Mouse (Mus musculus) heart, embryonic 14.5 days (tissue): ENCODE measurements at regions not wholly inside any gene's neighbourhood (a gene's known extent, or its start where the extent isn't known, plus 50 kb on each side); places are given as distances from the start of the nearest gene placed in this dataset.

Experiments used
- ATAC-seq: fragments of 200-750 bp; cut with Nextera tagmentation; 2 replicates; pipeline ENCODE4 v1.8.0; 2017; ENCODE audit warnings: low read depth, moderate TSS enrichment; ENCODE audit not compliant: insufficient number of reproducible peaks, insufficient read depth, low FRiP score
- H3K27ac ChIP-seq, 2 experiments: fragments of 200-500 bp in 1 of 2; fragments of 300-500 bp in 1 of 2; sonication (generic) in 1 of 2; replicated peaks in 1 of 2; 2 replicates each; pipeline ENCODE4 v1.5.1; 2012 to 2014; ENCODE audit warnings: low read depth in 2 of 2, low read length in 2 of 2, control low read depth in 1 of 2, mild to moderate bottlenecking in 1 of 2, mixed read lengths in 1 of 2; ENCODE audit not compliant: control insufficient read depth in 1 of 2, insufficient read depth in 1 of 2
- H3K27me3 ChIP-seq: fragments of 300-500 bp; sonication (generic); 2 replicates; pipeline ENCODE4 v1.6.1; 2014; ENCODE audit warnings: mild to moderate bottlenecking, low read length, control low read depth; ENCODE audit not compliant: control insufficient read depth, insufficient read depth
- H3K36me3 ChIP-seq: fragments of 300-500 bp; sonication (generic); 2 replicates; pipeline ENCODE4 v1.6.1; 2014; ENCODE audit warnings: mild to moderate bottlenecking, control low read depth, low read length, mixed read lengths; ENCODE audit not compliant: control insufficient read depth, insufficient read depth
- H3K4me1 ChIP-seq, 2 experiments: fragments of 200-500 bp in 1 of 2; fragments of 300-500 bp in 1 of 2; sonication (generic) in 1 of 2; 2 replicates each; pipeline ENCODE4 v1.6.1; 2012 to 2014; ENCODE audit warnings: low read length in 2 of 2, control low read depth in 1 of 2, mixed read lengths in 1 of 2; ENCODE audit not compliant: control insufficient read depth in 2 of 2, insufficient read depth in 2 of 2
- H3K4me2 ChIP-seq: fragments of 300-500 bp; sonication (generic); 2 replicates; pipeline ENCODE4 v1.6.1; 2014; ENCODE audit warnings: mild to moderate bottlenecking, low read length
- H3K4me3 ChIP-seq, 2 experiments: fragments of 200-500 bp in 1 of 2; fragments of 300-500 bp in 1 of 2; sonication (generic) in 1 of 2; 2 replicates each; pipeline ENCODE4 v1.5.1; 2012 to 2014; ENCODE audit warnings: low read length in 2 of 2, mild to moderate bottlenecking in 2 of 2, control low read depth in 1 of 2, low read depth in 1 of 2, moderate library complexity in 1 of 2; ENCODE audit not compliant: control insufficient read depth in 1 of 2, insufficient read depth in 1 of 2
- H3K9ac ChIP-seq: fragments of 300-500 bp; sonication (generic); 2 replicates; pipeline ENCODE4 v1.6.1; 2014; ENCODE audit warnings: mild to moderate bottlenecking, low read length
- H3K9me3 ChIP-seq: fragments of 300-500 bp; sonication (generic); 2 replicates; pipeline ENCODE4 v1.6.1; 2016; ENCODE audit warnings: low read length, control low read depth; ENCODE audit not compliant: control insufficient read depth
- WGBS: fragments of 180-500 bp; shearing (Covaris S2); extraction: QIAGEN DNeasy Blood & Tissue Kit; methylation state at CpG from one replicate; pipeline ENCODE4 v1.1.7; 2014; 5-methylcytosine and 5-hydroxymethylcytosine counted together

DNA sequence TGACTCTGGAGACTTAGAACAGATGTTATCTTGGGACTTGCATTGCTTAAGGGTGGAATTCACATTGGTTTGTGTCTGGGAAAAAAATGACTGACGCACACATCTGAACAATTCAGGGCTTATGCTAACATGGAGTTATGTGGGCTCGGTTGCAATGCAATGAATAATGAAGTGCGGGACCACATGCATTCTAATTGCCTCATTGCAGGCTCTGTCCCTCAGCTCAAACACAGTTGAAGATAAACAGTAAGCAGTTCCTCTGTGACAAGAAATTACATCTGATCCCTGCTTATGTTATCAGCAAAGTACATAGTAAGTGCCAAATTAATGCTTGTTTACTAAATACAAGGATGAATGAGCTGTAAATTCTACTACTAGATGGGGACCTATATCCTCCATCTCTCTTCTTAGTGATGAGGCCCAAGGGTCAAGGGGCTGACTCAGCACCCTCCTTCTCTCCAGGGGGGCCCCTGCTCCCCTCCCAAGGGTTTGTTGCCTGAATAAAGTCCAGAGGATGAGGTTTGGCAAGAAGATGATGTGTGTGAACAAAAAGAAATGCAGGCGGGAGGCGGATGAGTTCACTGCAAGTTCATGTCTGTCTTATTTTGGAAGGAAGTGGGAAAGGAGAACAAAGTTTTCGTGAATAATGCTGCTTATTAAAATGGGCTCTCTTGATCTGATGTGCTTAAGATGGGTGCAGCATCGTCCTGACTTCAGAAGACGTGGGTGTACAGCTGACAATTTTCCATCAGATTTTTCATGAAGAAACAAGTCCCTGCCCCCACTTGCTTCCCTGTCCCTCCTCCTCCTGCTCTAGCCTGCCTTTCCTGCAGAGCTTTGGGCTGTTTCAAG lies 533.1 kb downstream of the Shisa9 start:
- no peak for ATAC-seq

DNA sequence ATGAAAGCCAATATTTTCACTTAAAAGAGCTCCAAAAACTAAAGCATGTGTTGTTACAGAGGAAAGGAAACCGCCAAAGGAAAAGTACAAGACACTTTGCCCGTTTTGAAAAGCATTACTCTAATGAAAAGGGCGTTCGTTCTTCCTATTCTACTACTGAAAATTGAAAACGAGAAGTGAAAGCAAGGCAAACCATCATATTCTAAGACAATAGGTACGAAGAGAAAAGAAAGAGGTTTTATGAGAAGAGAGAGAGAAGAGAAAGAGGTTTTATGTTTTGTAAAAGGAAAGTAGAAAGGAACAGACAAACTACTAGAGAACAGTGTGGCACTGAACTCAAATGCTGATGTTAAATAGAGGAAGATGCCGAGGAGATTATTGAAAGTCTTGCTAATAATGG lies 534.4 kb downstream of the Shisa9 start:
- Histone ChIP-seq H3K4me3 (no peak overlapping the region), H3K27ac (no peak overlapping the region), H3K9ac (no peak overlapping the region), H3K36me3 (no peaks in the 10 kb centered on the region), H3K27me3 (no peaks in the 10 kb centered on the region), H3K9me3 (no peaks in the 10 kb centered on the region), H3K4me1 (no peaks in the 10 kb centered on the region), H3K4me2 (no peak overlapping the region)
- ATAC-seq = no peak
- 78% methylated on average over 7 of the region's 7 CpGs for WGBS

More for the DNA sequence above, 533.1 kb downstream of the Shisa9 start:
- no peak overlapping the region for H3K4me2 ChIP-seq
- H3K4me3 ChIP-seq = no peak overlapping the region
- H3K9me3 ChIP-seq = no peaks in the 10 kb centered on the region
- 64% methylated on average over 8 of the region's 8 CpGs for WGBS
- no peaks in the 10 kb centered on the region for H3K27me3 ChIP-seq
- H3K36me3 ChIP-seq = no peaks in the 10 kb centered on the region
- H3K4me1 ChIP-seq = no peaks in the 10 kb centered on the region
- H3K9ac ChIP-seq = no peak overlapping the region
- no peak overlapping the region for H3K27ac ChIP-seq

DNA sequence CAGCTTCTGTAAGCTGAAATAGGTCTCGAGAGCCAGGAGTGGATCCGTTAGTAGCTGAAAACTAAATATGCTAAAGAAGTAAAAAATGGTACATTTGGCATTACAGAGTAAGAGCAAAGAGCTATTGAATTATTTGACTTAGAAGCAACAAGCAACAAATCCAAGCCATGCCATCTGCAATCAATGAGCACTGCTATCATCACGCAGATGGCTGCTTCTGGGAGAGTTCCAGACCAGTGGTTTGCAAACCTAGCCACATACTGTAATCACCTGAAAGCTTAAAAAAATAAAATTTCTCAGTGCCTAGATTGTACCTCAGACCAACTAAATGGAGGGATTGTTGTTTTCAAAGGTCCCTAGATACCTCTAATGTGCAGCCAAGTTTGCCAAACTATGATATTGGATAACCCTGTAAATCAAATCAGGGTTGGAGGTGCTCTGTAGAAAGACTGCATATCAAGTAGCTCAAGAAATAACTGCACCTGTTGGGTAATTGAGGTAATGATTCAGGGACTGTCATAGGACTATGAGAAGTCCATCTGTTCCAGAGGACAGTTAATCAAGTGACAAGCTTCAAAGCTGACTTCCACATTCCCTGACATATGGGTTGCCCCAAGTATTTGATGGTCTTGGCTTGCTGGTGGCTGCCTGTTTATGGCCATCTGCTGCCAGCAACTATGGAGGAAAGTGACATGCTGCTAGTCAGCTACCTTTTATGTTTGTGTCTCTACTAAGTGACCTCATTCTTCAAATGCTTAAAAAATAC lies 538.0 kb downstream of the Shisa9 start:
- WGBS = 81% methylated on average over 3 of the region's 3 CpGs

DNA sequence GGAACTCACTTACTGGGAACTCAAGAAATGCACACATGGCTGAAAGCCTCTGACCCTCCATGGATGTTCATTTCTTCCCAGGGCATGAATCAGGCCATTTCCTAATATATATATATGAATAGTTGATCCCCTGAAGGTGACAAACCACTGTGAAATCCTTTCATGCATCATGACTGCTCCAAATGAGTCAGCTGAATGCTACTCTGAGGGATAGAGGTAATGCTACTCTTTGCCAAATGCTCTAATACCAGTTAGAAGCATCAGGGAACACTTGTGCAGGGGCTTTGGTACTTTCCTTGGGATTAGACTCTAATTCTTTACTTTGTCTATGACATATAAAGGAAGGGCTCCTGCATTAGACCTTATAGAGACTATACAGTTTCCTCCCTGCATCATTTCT lies 561.0 kb upstream of the Ercc4 start:
- no peaks in the 10 kb centered on the region for H3K27me3 ChIP-seq

More for the DNA sequence above, 538.0 kb downstream of the Shisa9 start:
- H3K4me2 ChIP-seq = no peak overlapping the region
- H3K36me3 ChIP-seq = no peaks in the 10 kb centered on the region
- no peak overlapping the region for H3K27ac ChIP-seq
- H3K9ac ChIP-seq = no peak overlapping the region
- H3K4me3 ChIP-seq = no peak overlapping the region
- ATAC-seq = no peak
- H3K4me1 ChIP-seq = no peaks in the 10 kb centered on the region
- no peaks in the 10 kb centered on the region for H3K27me3 ChIP-seq
- no peaks in the 10 kb centered on the region for H3K9me3 ChIP-seq

DNA sequence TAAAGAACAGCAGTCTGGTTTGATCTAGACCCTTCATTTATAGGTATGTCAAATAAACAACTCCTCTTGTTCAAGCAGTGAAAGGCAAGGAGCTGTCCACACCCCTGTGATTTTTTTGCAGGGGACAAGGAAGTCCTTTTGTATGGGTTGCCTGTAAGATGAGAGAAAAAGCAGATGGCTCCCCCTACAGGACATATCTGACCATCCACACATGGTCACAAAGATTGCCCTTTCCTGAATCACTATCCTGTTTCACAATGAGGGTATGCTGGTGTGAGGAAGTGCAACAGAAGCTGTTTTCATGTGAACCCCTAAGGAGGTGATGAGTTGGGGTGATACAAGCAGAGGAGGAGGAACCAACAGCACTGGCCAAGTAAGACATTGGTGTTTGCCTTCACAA lies 520.6 kb upstream of the Ercc4 start:
- no peak overlapping the region for H3K9ac ChIP-seq
- ATAC-seq = no peak

More for the DNA sequence above, 561.0 kb upstream of the Ercc4 start:
- no peak overlapping the region for H3K4me3 ChIP-seq
- no peaks in the 10 kb centered on the region for H3K4me1 ChIP-seq
- no peak overlapping the region for H3K4me2 ChIP-seq
- 0 out of 2 replicates have a peak, but pooled peaks cover 3% of the 10 kb centered on the region for H3K9me3 ChIP-seq
- no peak overlapping the region for H3K27ac ChIP-seq
- ATAC-seq = no peak
- no peaks in the 10 kb centered on the region for H3K36me3 ChIP-seq
- no peak overlapping the region for H3K9ac ChIP-seq

DNA sequence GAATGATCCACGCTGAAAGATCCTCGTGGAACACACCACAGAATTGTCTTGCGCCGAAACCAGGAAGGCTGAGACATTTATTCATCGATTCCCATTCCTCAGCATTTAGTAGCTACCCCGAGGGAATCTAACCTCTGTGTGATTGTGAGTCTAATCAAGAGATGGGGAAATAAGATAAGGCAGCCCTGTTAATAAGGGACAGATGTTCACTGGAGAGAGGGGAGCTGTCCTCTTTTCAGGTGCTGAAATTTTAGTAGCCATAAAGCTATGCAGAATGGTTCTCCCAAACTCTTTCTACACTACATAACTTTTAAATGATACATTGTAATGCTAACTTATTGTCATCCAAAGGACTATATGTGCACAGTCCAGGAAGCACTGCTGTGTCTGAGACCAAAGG lies 501.2 kb upstream of the Ercc4 start:
- H3K4me1 ChIP-seq = no peaks in the 10 kb centered on the region
- no peak for ATAC-seq
- no peaks in the 10 kb centered on the region for H3K27me3 ChIP-seq
- 56% methylated on average over 6 of the region's 6 CpGs for WGBS
- no peaks in the 10 kb centered on the region for H3K36me3 ChIP-seq
- no peak overlapping the region for H3K9ac ChIP-seq
- H3K4me3 ChIP-seq = no peak overlapping the region
- H3K4me2 ChIP-seq = no peak overlapping the region
- no peak overlapping the region for H3K27ac ChIP-seq
- no peaks in the 10 kb centered on the region for H3K9me3 ChIP-seq

More for the DNA sequence above, 520.6 kb upstream of the Ercc4 start:
- no peaks in the 10 kb centered on the region for H3K27me3 ChIP-seq
- H3K4me3 ChIP-seq = no peak overlapping the region
- H3K4me2 ChIP-seq = no peak overlapping the region
- H3K36me3 ChIP-seq = no peaks in the 10 kb centered on the region
- H3K9me3 ChIP-seq = no peaks in the 10 kb centered on the region
- no peaks in the 10 kb centered on the region for H3K4me1 ChIP-seq
- H3K27ac ChIP-seq = no peak overlapping the region

DNA sequence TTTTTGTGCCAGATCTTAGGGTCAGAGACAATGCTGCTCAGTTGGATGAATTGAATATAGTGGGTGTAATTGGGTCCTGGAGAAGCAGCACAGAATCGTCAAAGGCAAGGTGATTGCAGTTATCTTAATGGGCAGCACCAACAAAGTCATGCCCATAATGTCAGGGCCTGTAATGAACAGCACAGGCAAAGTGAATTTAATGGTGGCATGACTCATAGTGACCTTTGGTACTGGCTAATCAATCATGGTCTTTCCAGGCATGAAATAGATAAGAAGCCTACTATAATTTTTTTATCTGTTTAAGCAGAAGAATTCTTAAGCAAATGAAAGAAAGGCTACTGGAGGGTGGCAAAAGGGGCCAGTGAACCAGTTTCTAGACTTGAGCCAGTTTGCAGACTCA lies 498.4 kb upstream of the Ercc4 start:
- Histone ChIP-seq H3K27ac (no peak overlapping the region), H3K9me3 (no peaks in the 10 kb centered on the region), H3K4me2 (no peak overlapping the region), H3K36me3 (no peaks in the 10 kb centered on the region), H3K4me3 (no peak overlapping the region), H3K4me1 (no peaks in the 10 kb centered on the region), H3K9ac (no peak overlapping the region), H3K27me3 (no peaks in the 10 kb centered on the region)
- ATAC-seq = no peak
- 51% methylated on average over 1 of the region's 1 CpGs for WGBS
